Mouse (Mus musculus): ENCODE results near the gene Muc3a. TPM values are rescaled to one million over a fixed set of nuclear protein-coding genes. Genes with fewer than 3 reads are reported as not detected.
A peak's percentile ranks its signal among the peaks of the same experiment; 100 is the strongest.

Muc3a gene
- total and polyA plus RNA-seq, 2 experiments from 2014 or later = 0.34 TPM; not detected in 1

DNA sequence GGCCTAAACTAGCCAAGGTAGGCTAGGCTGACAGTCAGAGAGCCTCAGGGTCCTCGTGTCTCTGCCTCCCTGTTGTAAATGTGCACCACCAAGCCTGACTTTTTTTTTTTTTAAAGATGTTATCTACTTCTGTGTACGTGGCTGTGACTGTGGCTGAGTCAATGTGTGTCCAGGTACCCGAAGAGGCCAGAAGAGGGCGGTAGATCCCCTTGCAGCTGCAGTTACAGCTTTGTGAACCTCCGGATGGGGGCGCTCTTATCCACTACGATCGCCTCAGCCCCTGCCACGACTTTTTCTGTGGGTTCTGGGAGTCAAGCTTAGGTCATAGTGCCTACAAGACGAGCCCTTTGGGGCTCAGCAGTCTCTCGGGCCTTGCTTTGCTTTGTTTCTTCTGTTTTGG, 52.7 kb downstream of the Muc3a start:
- peak; percentile 50 for TF ChIP-seq CTCF (IDR thresholded peaks at IDR 0.05; ENCODE audit: low read depth)
- no peak for TF ChIP-seq EP300 (IDR thresholded peaks at IDR 0.05; ENCODE audit: low read depth)
- 26% methylated on average over 11 of the region's 11 CpGs for WGBS
- ATAC-seq (ENCODE audit: insufficient read depth, low read depth) = no peak

More for the DNA sequence above, 52.7 kb downstream of the Muc3a start:
- Histone ChIP-seq H3K36me3 (replicated peaks; ENCODE audit: control insufficient read depth, insufficient read depth, low read length) (no peaks in the 10 kb centered on the region), H3K27ac (ENCODE audit: low read depth) (no peak overlapping the region), H3K4me1 (ENCODE audit: control insufficient read depth, insufficient read depth) (no peaks in the 10 kb centered on the region), H3K9ac (replicated peaks; ENCODE audit: low read depth, low read length) (no peak overlapping the region), H3K4me3 (ENCODE audit: low read depth, low read length) (no peak overlapping the region), H3K27me3 (ENCODE audit: control insufficient read depth, insufficient read depth, low read length) (no peaks in the 10 kb centered on the region), H3K9me3 (replicated peaks; ENCODE audit: control insufficient read depth, low read length) (no peaks in the 10 kb centered on the region), H3K4me2 (ENCODE audit: low read depth, low read length) (no peak overlapping the region)
- DNase-seq (ENCODE audit: low spot score) = no peak

Other genes with a start within 250 kb of the Muc3a start
- 10.2 and 19.3 TPM in 2 replicates for gene Cldn15, start 245.8 kb downstream of the Muc3a start, total RNA-seq (2014; rRNA removed; ENCODE audit: low replicate concordance)
- 7.9 and 9.1 TPM in 2 replicates for gene Cldn15, start 245.8 kb downstream of the Muc3a start, polyA plus RNA-seq (2015; fragmentation: Nextera tagmentation; extraction: Ambion mirVana)
- 37.1 and 60.3 TPM in 2 replicates for gene Plod3, start 225.4 kb downstream of the Muc3a start, total RNA-seq (2014; rRNA removed; ENCODE audit: low replicate concordance)
- gene Plod3, start 225.4 kb downstream of the Muc3a start, polyA plus RNA-seq (2015; fragmentation: Nextera tagmentation; extraction: Ambion mirVana) = 21.7 and 24.5 TPM in 2 replicates
- gene Znhit1, start 224.4 kb downstream of the Muc3a start, total RNA-seq (2014; rRNA removed; ENCODE audit: low replicate concordance) = 39.7 and 45.6 TPM in 2 replicates
- 77.0 and 78.0 TPM in 2 replicates for gene Znhit1, start 224.4 kb downstream of the Muc3a start, polyA plus RNA-seq (2015; fragmentation: Nextera tagmentation; extraction: Ambion mirVana)
- gene Vgf, start 186.0 kb downstream of the Muc3a start, total RNA-seq (2014; rRNA removed; ENCODE audit: low replicate concordance) = not detected in 2 replicates
- 0.05 TPM in 1 of 2 replicates, not detected in the other for gene Vgf, start 186.0 kb downstream of the Muc3a start, polyA plus RNA-seq (2015; fragmentation: Nextera tagmentation; extraction: Ambion mirVana)
- 45.0 and 94.4 TPM in 2 replicates for gene Ap1s1, start 166.3 kb downstream of the Muc3a start, total RNA-seq (2014; rRNA removed; ENCODE audit: low replicate concordance)
- gene Ap1s1, start 166.3 kb downstream of the Muc3a start, polyA plus RNA-seq (2015; fragmentation: Nextera tagmentation; extraction: Ambion mirVana) = 93.0 and 96.5 TPM in 2 replicates
- 19.1 and 26.4 TPM in 2 replicates for gene Serpine1, start 140.1 kb downstream of the Muc3a start, total RNA-seq (2014; rRNA removed; ENCODE audit: low replicate concordance)
- 0.93 and 1.2 TPM in 2 replicates for gene Serpine1, start 140.1 kb downstream of the Muc3a start, polyA plus RNA-seq (2015; fragmentation: Nextera tagmentation; extraction: Ambion mirVana)
- gene Trim56, start 96.2 kb downstream of the Muc3a start, total RNA-seq (2014; rRNA removed; ENCODE audit: low replicate concordance) = 15.1 and 20.3 TPM in 2 replicates
- gene Trim56, start 96.2 kb downstream of the Muc3a start, polyA plus RNA-seq (2015; fragmentation: Nextera tagmentation; extraction: Ambion mirVana) = 4.7 and 4.9 TPM in 2 replicates
- not detected in 2 replicates for gene Muc3, start 63.1 kb downstream of the Muc3a start, total RNA-seq (2014; rRNA removed; ENCODE audit: low replicate concordance)
- not detected in 2 replicates for gene Muc3, start 63.1 kb downstream of the Muc3a start, polyA plus RNA-seq (2015; fragmentation: Nextera tagmentation; extraction: Ambion mirVana)
- 5.3 and 5.9 TPM in 2 replicates for gene Ache, start 75.1 kb upstream of the Muc3a start, total RNA-seq (2014; rRNA removed; ENCODE audit: low replicate concordance)
- gene Ache, start 75.1 kb upstream of the Muc3a start, polyA plus RNA-seq (2015; fragmentation: Nextera tagmentation; extraction: Ambion mirVana) = 2.3 and 2.8 TPM in 2 replicates
- 4.1 and 5.6 TPM in 2 replicates for gene Ufsp1, start 82.2 kb upstream of the Muc3a start, total RNA-seq (2014; rRNA removed; ENCODE audit: low replicate concordance)
- 11.5 and 11.9 TPM in 2 replicates for gene Ufsp1, start 82.2 kb upstream of the Muc3a start, polyA plus RNA-seq (2015; fragmentation: Nextera tagmentation; extraction: Ambion mirVana)
- 77.2 and 139 TPM in 2 replicates for gene Srrt, start 95.3 kb upstream of the Muc3a start, total RNA-seq (2014; rRNA removed; ENCODE audit: low replicate concordance)
- 34.9 and 38.0 TPM in 2 replicates for gene Srrt, start 95.3 kb upstream of the Muc3a start, polyA plus RNA-seq (2015; fragmentation: Nextera tagmentation; extraction: Ambion mirVana)
- gene Trip6, start 102.0 kb upstream of the Muc3a start, total RNA-seq (2014; rRNA removed; ENCODE audit: low replicate concordance) = 44.8 and 46.8 TPM in 2 replicates
- 22.9 and 28.6 TPM in 2 replicates for gene Trip6, start 102.0 kb upstream of the Muc3a start, polyA plus RNA-seq (2015; fragmentation: Nextera tagmentation; extraction: Ambion mirVana)
- 7.3 and 14.8 TPM in 2 replicates for gene Slc12a9, start 121.2 kb upstream of the Muc3a start, total RNA-seq (2014; rRNA removed; ENCODE audit: low replicate concordance)
- 4.0 and 4.5 TPM in 2 replicates for gene Slc12a9, start 121.2 kb upstream of the Muc3a start, polyA plus RNA-seq (2015; fragmentation: Nextera tagmentation; extraction: Ambion mirVana)
- gene Ephb4, start 137.7 kb upstream of the Muc3a start, total RNA-seq (2014; rRNA removed; ENCODE audit: low replicate concordance) = 99.2 and 113 TPM in 2 replicates
- gene Ephb4, start 137.7 kb upstream of the Muc3a start, polyA plus RNA-seq (2015; fragmentation: Nextera tagmentation; extraction: Ambion mirVana) = 20.4 and 23.1 TPM in 2 replicates

Measured in heart, postnatal 0 days (tissue).